Mouse (Mus musculus): ENCODE measurements at regions not wholly inside any gene's neighbourhood (a gene's known extent, or its start where the extent isn't known, plus 50 kb on each side); places are given as distances from the start of the nearest gene placed in this dataset.

GRCm38 (mm10) chr6:99818486-99818885 lies 92.3 kb upstream of the Prok2 start:
- Histone ChIP-seq H3K36me3 (ENCODE audit: control insufficient read depth, insufficient read depth) (no peaks in the 10 kb centered on the region), H3K9ac (replicated peaks; ENCODE audit: low read depth, low read length) (no peak overlapping the region), H3K27ac (ENCODE audit: low read length) (no peak overlapping the region), H3K4me1 (replicated peaks; ENCODE audit: control insufficient read depth, insufficient read depth, low read length) (peaks cover 4% of the 10 kb centered on the region), H3K4me3 (replicated peaks; ENCODE audit: low read length) (no peak overlapping the region), H3K4me2 (ENCODE audit: low read length) (no peak overlapping the region), H3K27me3 (replicated peaks; ENCODE audit: control insufficient read depth, insufficient read depth, low read length) (no peaks in the 10 kb centered on the region; the same call in 1 of the 2 replicates), H3K9me3 (ENCODE audit: control insufficient read depth, low read length) (no peaks in the 10 kb centered on the region)
- ATAC-seq, result no peak
- 88% methylated on average over 6 of the region's 6 CpGs for WGBS

GRCm38 (mm10) chr6:99817245-99817644 lies 91.1 kb upstream of the Prok2 start:
- ATAC-seq, result no peak
- H3K36me3 ChIP-seq (ENCODE audit: control insufficient read depth, insufficient read depth), result no peaks in the 10 kb centered on the region
- H3K4me3 ChIP-seq (replicated peaks; ENCODE audit: low read length), result no peak overlapping the region
- no peaks in the 10 kb centered on the region for H3K9me3 ChIP-seq (ENCODE audit: control insufficient read depth, low read length)
- 88% methylated on average over 1 of the region's 1 CpGs for WGBS
- peaks cover 4% of the 10 kb centered on the region for H3K4me1 ChIP-seq (replicated peaks; ENCODE audit: control insufficient read depth, insufficient read depth, low read length)
- no peak overlapping the region for H3K9ac ChIP-seq (replicated peaks; ENCODE audit: low read depth, low read length)
- H3K4me2 ChIP-seq (ENCODE audit: low read length), result no peak overlapping the region
- no peak overlapping the region for H3K27ac ChIP-seq (ENCODE audit: low read length)
- H3K27me3 ChIP-seq (replicated peaks; ENCODE audit: control insufficient read depth, insufficient read depth, low read length), result no peaks in the 10 kb centered on the region; the same call in 1 of the 2 replicates

GRCm38 (mm10) chr6:99813102-99813501 lies 86.9 kb upstream of the Prok2 start:
- Histone ChIP-seq H3K9ac (replicated peaks; ENCODE audit: low read depth, low read length) (no peak overlapping the region), H3K27ac (ENCODE audit: low read length) (no peak overlapping the region), H3K4me2 (ENCODE audit: low read length) (no peak overlapping the region), H3K4me1 (replicated peaks; ENCODE audit: control insufficient read depth, insufficient read depth, low read length) (peaks cover 12% of the 10 kb centered on the region), H3K9me3 (ENCODE audit: control insufficient read depth, low read length) (no peaks in the 10 kb centered on the region), H3K27me3 (replicated peaks; ENCODE audit: control insufficient read depth, insufficient read depth, low read length) (no peaks in the 10 kb centered on the region; the same call in 1 of the 2 replicates), H3K36me3 (ENCODE audit: control insufficient read depth, insufficient read depth) (no peaks in the 10 kb centered on the region), H3K4me3 (replicated peaks; ENCODE audit: low read length) (no peak overlapping the region)
- WGBS, result 94% methylated on average over 4 of the region's 4 CpGs
- ATAC-seq, result no peak

GRCm38 (mm10) chr6:99811842-99812241 lies 85.7 kb upstream of the Prok2 start:
- no peaks in the 10 kb centered on the region for H3K36me3 ChIP-seq (ENCODE audit: control insufficient read depth, insufficient read depth)
- H3K4me2 ChIP-seq (ENCODE audit: low read length), result no peak overlapping the region
- peaks cover 12% of the 10 kb centered on the region for H3K4me1 ChIP-seq (replicated peaks; ENCODE audit: control insufficient read depth, insufficient read depth, low read length)
- no peak overlapping the region for H3K9ac ChIP-seq (replicated peaks; ENCODE audit: low read depth, low read length)
- H3K9me3 ChIP-seq (ENCODE audit: control insufficient read depth, low read length), result no peaks in the 10 kb centered on the region
- no peak for ATAC-seq
- 77% methylated on average over 4 of the region's 4 CpGs for WGBS
- no peaks in the 10 kb centered on the region; the same call in 1 of the 2 replicates for H3K27me3 ChIP-seq (replicated peaks; ENCODE audit: control insufficient read depth, insufficient read depth, low read length)
- H3K27ac ChIP-seq (ENCODE audit: low read length), result no peak overlapping the region
- H3K4me3 ChIP-seq (replicated peaks; ENCODE audit: low read length), result no peak overlapping the region

- ATAC-seq, result peak; percentile 92
- H3K36me3 ChIP-seq (ENCODE audit: control insufficient read depth, insufficient read depth), result no peaks in the 10 kb centered on the region
- peaks cover 12% of the 10 kb centered on the region for H3K4me1 ChIP-seq (replicated peaks; ENCODE audit: control insufficient read depth, insufficient read depth, low read length)
- H3K4me3 ChIP-seq (replicated peaks; ENCODE audit: low read length), result no peak overlapping the region
- H3K9me3 ChIP-seq (ENCODE audit: control insufficient read depth, low read length), result no peaks in the 10 kb centered on the region
- no peaks in the 10 kb centered on the region for H3K27me3 ChIP-seq (replicated peaks; ENCODE audit: control insufficient read depth, insufficient read depth, low read length)
- H3K4me2 ChIP-seq (ENCODE audit: low read length), result no peak overlapping the region
- H3K27ac ChIP-seq (ENCODE audit: low read length), result no peak overlapping the region
- WGBS, result 51% methylated on average over 9 of the region's 9 CpGs
- H3K9ac ChIP-seq (replicated peaks; ENCODE audit: low read depth, low read length), result no peak overlapping the region
Observed at GRCm38 (mm10) chr6:99810974-99811798, 85.0 kb upstream of the Prok2 start.

GRCm38 (mm10) chr6:99804905-99805245 lies 78.7 kb upstream of the Prok2 start:
- Histone ChIP-seq H3K4me3 (replicated peaks; ENCODE audit: low read length) (no peak overlapping the region), H3K27me3 (replicated peaks; ENCODE audit: control insufficient read depth, insufficient read depth, low read length) (no peaks in the 10 kb centered on the region), H3K4me1 (replicated peaks; ENCODE audit: control insufficient read depth, insufficient read depth, low read length) (peaks cover 6% of the 10 kb centered on the region), H3K27ac (ENCODE audit: low read length) (no peak overlapping the region), H3K9me3 (ENCODE audit: control insufficient read depth, low read length) (no peaks in the 10 kb centered on the region), H3K36me3 (ENCODE audit: control insufficient read depth, insufficient read depth) (no peaks in the 10 kb centered on the region), H3K9ac (replicated peaks; ENCODE audit: low read depth, low read length) (peak overlapping the region; percentile 24), H3K4me2 (ENCODE audit: low read length) (peak overlapping the region; percentile 46)
- 25% methylated on average over 10 of the region's 10 CpGs for whole genome bisulfite sequencing
- no peak for ATAC-seq

GRCm38 (mm10) chr6:99803983-99804904 lies 78.1 kb upstream of the Prok2 start:
- H3K4me1 ChIP-seq (replicated peaks; ENCODE audit: control insufficient read depth, insufficient read depth, low read length), result peaks cover 6% of the 10 kb centered on the region
- H3K9ac ChIP-seq (replicated peaks; ENCODE audit: low read depth, low read length), result peak overlapping the region; percentile 24
- no peaks in the 10 kb centered on the region for H3K27me3 ChIP-seq (replicated peaks; ENCODE audit: control insufficient read depth, insufficient read depth, low read length)
- peak overlapping the region; percentile 10 for H3K4me3 ChIP-seq (replicated peaks; ENCODE audit: low read length)
- no peaks in the 10 kb centered on the region for H3K9me3 ChIP-seq (ENCODE audit: control insufficient read depth, low read length)
- no peaks in the 10 kb centered on the region for H3K36me3 ChIP-seq (ENCODE audit: control insufficient read depth, insufficient read depth)
- no peak overlapping the region for H3K27ac ChIP-seq (ENCODE audit: low read length)
- WGBS, result 19% methylated on average over 25 of the region's 25 CpGs
- peak; percentile 93 for ATAC-seq
- H3K4me2 ChIP-seq (ENCODE audit: low read length), result peak overlapping the region; percentile 46

- no peak overlapping the region for H3K4me3 ChIP-seq (replicated peaks; ENCODE audit: low read length)
- H3K27me3 ChIP-seq (replicated peaks; ENCODE audit: control insufficient read depth, insufficient read depth, low read length), result no peaks in the 10 kb centered on the region
- H3K36me3 ChIP-seq (ENCODE audit: control insufficient read depth, insufficient read depth), result no peaks in the 10 kb centered on the region
- no peak overlapping the region for H3K27ac ChIP-seq (ENCODE audit: low read length)
- no peaks in the 10 kb centered on the region for H3K9me3 ChIP-seq (ENCODE audit: control insufficient read depth, low read length)
- 81% methylated on average over 6 of the region's 6 CpGs for WGBS
- no peak overlapping the region for H3K4me2 ChIP-seq (ENCODE audit: low read length)
- ATAC-seq, result no peak
- no peak overlapping the region for H3K9ac ChIP-seq (replicated peaks; ENCODE audit: low read depth, low read length)
- peaks cover 6% of the 10 kb centered on the region for H3K4me1 ChIP-seq (replicated peaks; ENCODE audit: control insufficient read depth, insufficient read depth, low read length)
Observed at GRCm38 (mm10) chr6:99800919-99801318, 74.7 kb upstream of the Prok2 start.

GRCm38 (mm10) chr6:99800324-99800723 lies 74.1 kb upstream of the Prok2 start:
- H3K9ac ChIP-seq (replicated peaks; ENCODE audit: low read depth, low read length), result no peak overlapping the region
- no peak overlapping the region for H3K4me2 ChIP-seq (ENCODE audit: low read length)
- H3K9me3 ChIP-seq (ENCODE audit: control insufficient read depth, low read length), result no peaks in the 10 kb centered on the region
- no peaks in the 10 kb centered on the region for H3K27me3 ChIP-seq (replicated peaks; ENCODE audit: control insufficient read depth, insufficient read depth, low read length)
- H3K36me3 ChIP-seq (ENCODE audit: control insufficient read depth, insufficient read depth), result no peaks in the 10 kb centered on the region
- no peak for ATAC-seq
- 64% methylated on average over 14 of the region's 14 CpGs for WGBS
- no peak overlapping the region for H3K27ac ChIP-seq (ENCODE audit: low read length)
- peaks cover 6% of the 10 kb centered on the region for H3K4me1 ChIP-seq (replicated peaks; ENCODE audit: control insufficient read depth, insufficient read depth, low read length)
- no peak overlapping the region for H3K4me3 ChIP-seq (replicated peaks; ENCODE audit: low read length)
